Mouse (Mus musculus) lung, postnatal 25 days (tissue): Measurements from ENCODE around the gene Traf3ip2.

Experiments used
- DNase-seq: peaks from one replicate; pipeline ENCODE4 v3.0.0; 2022; ENCODE audit warnings: low spot score

Gene Traf3ip2

GRCm38 (mm10) chr10:39678199-39678791 is 65.6 kb downstream of the Traf3ip2 start:
- DNase-seq = no peak

GRCm38 (mm10) chr10:39681014-39681413 is 68.3 kb downstream of the Traf3ip2 start:
- no peak for DNase-seq

DNA sequence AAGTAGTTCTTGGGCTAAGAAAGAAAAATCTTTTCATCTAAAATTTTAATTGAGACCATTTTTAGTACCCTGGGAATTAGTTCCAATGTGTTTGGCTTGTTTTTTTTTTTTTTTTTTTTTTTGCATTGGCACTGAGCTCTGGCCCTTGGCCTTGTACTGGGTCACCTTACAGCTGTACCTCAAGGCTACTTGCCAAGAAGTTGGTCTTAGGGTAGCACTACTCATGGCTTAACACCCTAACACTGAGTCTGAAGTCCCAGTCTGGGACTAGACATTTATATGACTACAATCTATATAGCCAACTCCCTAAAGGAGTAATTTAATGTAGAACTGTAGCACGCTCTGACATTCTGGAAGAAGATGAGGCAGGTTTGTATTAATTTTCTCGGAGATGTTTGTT is 69.8 kb downstream of the Traf3ip2 start:
- no peak for DNase-seq

- no peak for DNase-seq
Measured at GRCm38 (mm10) chr10:39683481-39683880, 70.7 kb downstream of the Traf3ip2 start.

GRCm38 (mm10) chr10:39686811-39687210 is 74.1 kb downstream of the Traf3ip2 start:
- DNase-seq = peak; percentile 3

- no peak for DNase-seq
Measured at GRCm38 (mm10) chr10:39687851-39688250, 75.1 kb downstream of the Traf3ip2 start.

- no peak for DNase-seq
Measured at GRCm38 (mm10) chr10:39691351-39692064, 78.8 kb downstream of the Traf3ip2 start.

DNA sequence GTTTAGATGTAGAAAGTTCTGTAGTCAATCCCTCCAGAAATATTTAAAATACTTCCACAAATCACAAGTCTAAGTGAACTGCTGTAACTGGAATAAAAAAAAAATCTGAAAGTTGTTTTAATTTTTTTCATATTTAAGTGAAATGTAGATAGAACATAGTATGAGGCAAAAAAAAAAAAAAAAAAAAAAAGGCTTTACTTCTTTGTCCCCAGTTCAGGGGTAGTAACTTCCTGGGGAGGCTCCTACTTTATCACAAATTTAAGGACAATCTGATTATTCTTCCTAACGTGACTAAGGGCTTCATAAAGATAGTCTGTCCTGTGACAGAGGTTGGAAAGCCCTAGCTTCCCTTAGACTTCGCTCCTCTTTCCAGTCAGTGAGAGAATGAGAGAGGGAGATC is 79.4 kb downstream of the Traf3ip2 start:
- DNase-seq = no peak
